Mouse (Mus musculus): Measurements from ENCODE around the gene Psors1c2.

GRCm38 (mm10) chr17:35486726-35487125 is 46.3 kb upstream of the Psors1c2 start:
- TF ChIP-seq POLR2A (IDR thresholded peaks at IDR 0.05; ENCODE audit: borderline replicate concordance, extremely low read depth, low read depth, low read length): no peak
- no peak for TF ChIP-seq CTCF (IDR thresholded peaks at IDR 0.05; ENCODE audit: insufficient read depth, low read length)

All from lung, adult 2 months (tissue).